Mouse (Mus musculus) liver, postnatal 0 days (tissue): ENCODE data around the gene Cep152. TPM values are rescaled to one million over a fixed set of nuclear protein-coding genes. Genes with fewer than 3 reads are reported as not detected.

Source experiments
- ATAC-seq: fragments of 200-750 bp; cut with Nextera tagmentation; 2 replicates; pipeline ENCODE4 v1.8.0; 2017; ENCODE audit warnings: mild to moderate bottlenecking, moderate library complexity
- DNase-seq: peaks from one replicate; pipeline ENCODE4 v3.0.0-alpha.2; 2016
- H3K27ac ChIP-seq: fragments of 300-500 bp; sonication (generic); 2 replicates; pipeline ENCODE4 v1.5.1; 2014; ENCODE audit warnings: antibody characterized with exemption, moderate library complexity, mild to moderate bottlenecking, low read depth
- H3K27me3 ChIP-seq: fragments of 300-500 bp; sonication (generic); 2 replicates; pipeline ENCODE4 v1.6.1; 2014; ENCODE audit warnings: low read length, control low read depth, mixed read lengths; ENCODE audit not compliant: insufficient read depth
- H3K36me3 ChIP-seq: fragments of 300-500 bp; sonication (generic); replicated peaks from 2 replicates; pipeline ENCODE4 v1.6.1; 2014; ENCODE audit warnings: mild to moderate bottlenecking, control low read depth, low read length, moderate library complexity, mixed read lengths; ENCODE audit not compliant: insufficient read depth
- H3K4me1 ChIP-seq: fragments of 300-500 bp; sonication (generic); 2 replicates; pipeline ENCODE4 v1.6.1; 2014; ENCODE audit warnings: antibody characterized with exemption, mild to moderate bottlenecking, control low read depth; ENCODE audit not compliant: insufficient read depth
- H3K4me2 ChIP-seq: fragments of 300-500 bp; sonication (generic); 2 replicates; pipeline ENCODE4 v1.6.1; 2014; ENCODE audit warnings: low read depth, mild to moderate bottlenecking, low read length, moderate library complexity, mixed read lengths
- H3K4me3 ChIP-seq: fragments of 300-500 bp; sonication (generic); 2 replicates; pipeline ENCODE4 v1.5.1; 2014; ENCODE audit warnings: low read depth, low read length
- H3K9ac ChIP-seq: fragments of 300-500 bp; sonication (generic); replicated peaks from 2 replicates; pipeline ENCODE4 v1.6.1; 2014; ENCODE audit warnings: mild to moderate bottlenecking, moderate library complexity
- H3K9me3 ChIP-seq: fragments of 300-500 bp; sonication (generic); 2 replicates; pipeline ENCODE4 v1.6.1; 2016; ENCODE audit warnings: mild to moderate bottlenecking, control low read depth, low read length, mixed read lengths
- CTCF ChIP-seq: sonication (generic); IDR thresholded peaks from 2 replicates; pipeline ENCODE4 v1.5.1; 2016; ENCODE audit warnings: antibody characterized with exemption, low read depth
- EP300 ChIP-seq: IDR thresholded peaks from 2 replicates; pipeline ENCODE4 v1.6.1; 2016; ENCODE audit warnings: antibody characterized with exemption, low read depth, mild to moderate bottlenecking
- WGBS: fragments of 180-500 bp; shearing (Covaris S2); extraction: QIAGEN DNeasy Blood & Tissue Kit; methylation state at CpG from one replicate; pipeline ENCODE4 v1.1.7; 2014; ENCODE audit not compliant: insufficient replicate concordance; 5-methylcytosine and 5-hydroxymethylcytosine counted together
- polyA plus RNA-seq: library from polyadenylated mRNA; unstranded; fragments of >200 nt; fragmentation: Nextera tagmentation; extraction: Ambion mirVana; gene quantifications from 2 replicates; pipeline ENCODE4 v1.2.1, GENCODE M21; 2015

The Cep152 gene
- polyA plus RNA-seq, 1 experiment from 2014 or later, result 2.4 TPM

- 84% methylated on average over 4 of the region's 4 CpGs for WGBS
- no peaks in the 10 kb centered on the region for H3K27me3 ChIP-seq
- ATAC-seq (no peak), DNase-seq (no peak)
- H3K36me3 ChIP-seq, result peaks cover 77% of the 10 kb centered on the region
- H3K4me3 ChIP-seq, result no peak overlapping the region
- H3K9ac ChIP-seq, result no peak overlapping the region
- no peaks in the 10 kb centered on the region for H3K9me3 ChIP-seq
- no peak overlapping the region for H3K4me2 ChIP-seq
- no peak for TF ChIP-seq EP300
- TF ChIP-seq CTCF, result no peak
- no peaks in the 10 kb centered on the region for H3K4me1 ChIP-seq
- no peak overlapping the region for H3K27ac ChIP-seq
Measured at GRCm38 (mm10) chr2:125577670-125578069, 47.2 kb downstream of the Cep152 start.

GRCm38 (mm10) chr2:125576498-125576897 lies 48.4 kb downstream of the Cep152 start:
- Histone ChIP-seq H3K9ac (no peak overlapping the region), H3K4me2 (no peak overlapping the region), H3K36me3 (peaks cover 73% of the 10 kb centered on the region), H3K4me3 (no peak overlapping the region), H3K27me3 (no peaks in the 10 kb centered on the region), H3K27ac (no peak overlapping the region), H3K9me3 (no peaks in the 10 kb centered on the region), H3K4me1 (no peaks in the 10 kb centered on the region)
- WGBS, result 74% methylated on average over 8 of the region's 8 CpGs
- DNase-seq (no peak), ATAC-seq (no peak)
- TF ChIP-seq EP300 (no peak), CTCF (no peak)

- no peak overlapping the region for H3K9ac ChIP-seq
- H3K9me3 ChIP-seq, result no peaks in the 10 kb centered on the region
- H3K4me3 ChIP-seq, result no peak overlapping the region
- ATAC-seq, result no peak
- no peak overlapping the region for H3K4me2 ChIP-seq
- 65% methylated on average over 3 of the region's 3 CpGs for WGBS
- TF ChIP-seq CTCF, result no peak
- TF ChIP-seq EP300, result no peak
- no peaks in the 10 kb centered on the region for H3K27me3 ChIP-seq
- H3K27ac ChIP-seq, result no peak overlapping the region
- DNase-seq, result no peak
- peaks cover 73% of the 10 kb centered on the region for H3K36me3 ChIP-seq
- no peaks in the 10 kb centered on the region for H3K4me1 ChIP-seq
Measured at GRCm38 (mm10) chr2:125575766-125576165, 49.1 kb downstream of the Cep152 start.

- DNase-seq (no peak), ATAC-seq (no peak)
- no peak overlapping the region for H3K9ac ChIP-seq
- no peak overlapping the region for H3K4me3 ChIP-seq
- no peaks in the 10 kb centered on the region for H3K9me3 ChIP-seq
- H3K27me3 ChIP-seq, result no peaks in the 10 kb centered on the region
- no peaks in the 10 kb centered on the region for H3K4me1 ChIP-seq
- no peak overlapping the region for H3K27ac ChIP-seq
- TF ChIP-seq CTCF (no peak), EP300 (no peak)
- peaks cover 54% of the 10 kb centered on the region for H3K36me3 ChIP-seq
- WGBS, result 86% methylated on average over 11 of the region's 11 CpGs
- no peak overlapping the region for H3K4me2 ChIP-seq
Measured at GRCm38 (mm10) chr2:125563884-125564283, 61.0 kb downstream of the Cep152 start.

DNA sequence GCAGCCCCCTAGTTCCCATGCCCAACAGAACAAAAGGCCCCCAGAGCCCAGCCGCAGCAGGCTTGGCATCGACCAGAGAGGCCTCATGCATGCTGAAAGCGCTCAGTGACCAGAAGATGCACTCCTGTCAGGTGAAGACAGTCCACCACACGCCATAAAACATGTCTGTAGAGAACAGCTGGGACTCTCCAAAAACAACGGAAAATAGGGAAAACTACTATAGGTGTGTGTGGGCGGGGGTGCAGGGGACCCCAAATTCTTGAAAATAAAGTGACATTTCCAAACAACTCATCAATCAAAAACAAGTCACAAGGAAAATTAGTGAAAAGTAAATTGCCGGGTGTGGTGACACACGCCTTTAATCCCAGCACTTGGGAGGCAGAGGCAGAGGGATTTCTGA lies 62.5 kb downstream of the Cep152 start:
- TF ChIP-seq CTCF, result no peak
- no peak for TF ChIP-seq EP300
- Histone ChIP-seq H3K27me3 (no peaks in the 10 kb centered on the region), H3K27ac (no peak overlapping the region), H3K9ac (no peak overlapping the region), H3K36me3 (peaks cover 39% of the 10 kb centered on the region), H3K9me3 (no peaks in the 10 kb centered on the region), H3K4me1 (no peaks in the 10 kb centered on the region), H3K4me2 (no peak overlapping the region), H3K4me3 (no peak overlapping the region)
- DNase-seq (no peak), ATAC-seq (no peak)
- WGBS, result 89% methylated on average over 8 of the region's 8 CpGs

- Histone ChIP-seq H3K9me3 (no peaks in the 10 kb centered on the region), H3K4me1 (no peaks in the 10 kb centered on the region), H3K27ac (no peak overlapping the region), H3K9ac (no peak overlapping the region), H3K27me3 (no peaks in the 10 kb centered on the region), H3K4me2 (no peak overlapping the region), H3K4me3 (no peak overlapping the region), H3K36me3 (peaks cover 19% of the 10 kb centered on the region)
- no peak for TF ChIP-seq CTCF
- TF ChIP-seq EP300, result no peak
- ATAC-seq (no peak), DNase-seq (no peak)
- 86% methylated on average over 6 of the region's 6 CpGs for WGBS
Measured at GRCm38 (mm10) chr2:125560037-125560436, 64.9 kb downstream of the Cep152 start.
